Mouse (Mus musculus) stomach, embryonic 14.5 days (tissue): ENCODE data around the gene Atg16l1. TPM values are rescaled to one million over a fixed set of nuclear protein-coding genes. Genes with fewer than 3 reads are reported as not detected.

ENCODE experiments used
- ATAC-seq: fragments of 200-750 bp; cut with Nextera tagmentation; 2 replicates; pipeline ENCODE4 v1.8.0; 2017; ENCODE audit warnings: low read depth, moderate TSS enrichment; ENCODE audit not compliant: insufficient number of reproducible peaks, insufficient read depth, low FRiP score
- H3K27ac ChIP-seq: fragments of 300-500 bp; sonication (generic); 2 replicates; pipeline ENCODE4 v1.5.1; 2014; ENCODE audit warnings: mild to moderate bottlenecking, low read length, moderate library complexity, mixed read lengths
- H3K27me3 ChIP-seq: fragments of 300-500 bp; sonication (generic); 2 replicates; pipeline ENCODE4 v1.6.1; 2014; ENCODE audit warnings: low read length, control low read depth, mixed read lengths; ENCODE audit not compliant: control insufficient read depth, insufficient read depth
- H3K36me3 ChIP-seq: fragments of 300-500 bp; sonication (generic); 2 replicates; pipeline ENCODE4 v1.6.1; 2014; ENCODE audit warnings: mild to moderate bottlenecking, control low read depth, low read length, moderate library complexity, mixed read lengths; ENCODE audit not compliant: control insufficient read depth, insufficient read depth
- H3K4me1 ChIP-seq: fragments of 300-500 bp; sonication (generic); 2 replicates; pipeline ENCODE4 v1.6.1; 2014; ENCODE audit warnings: low read length, control low read depth, mixed read lengths; ENCODE audit not compliant: control insufficient read depth, insufficient read depth
- H3K4me2 ChIP-seq: fragments of 300-500 bp; sonication (generic); replicated peaks from 2 replicates; pipeline ENCODE4 v1.6.1; 2014; ENCODE audit warnings: low read depth, low read length, control low read depth
- H3K4me3 ChIP-seq: fragments of 300-500 bp; sonication (generic); 2 replicates; pipeline ENCODE4 v1.5.1; 2014; ENCODE audit warnings: low read depth, low read length, control low read depth
- H3K9ac ChIP-seq: fragments of 300-500 bp; sonication (generic); replicated peaks from 2 replicates; pipeline ENCODE4 v1.6.1; 2014; ENCODE audit warnings: low read depth, mild to moderate bottlenecking, control low read depth, low read length, moderate library complexity, mixed read lengths
- H3K9me3 ChIP-seq: fragments of 300-500 bp; sonication (generic); 2 replicates; pipeline ENCODE4 v1.6.1; 2016; ENCODE audit warnings: low read depth, low read length, control low read depth; ENCODE audit not compliant: control insufficient read depth
- WGBS: fragments of 180-500 bp; shearing (Covaris S2); extraction: QIAGEN DNeasy Blood & Tissue Kit; methylation state at CpG from one replicate; pipeline ENCODE4 v1.1.7; 2014; 5-methylcytosine and 5-hydroxymethylcytosine counted together
- polyA plus RNA-seq: library from polyadenylated mRNA; unstranded; fragments of >200 nt; fragmentation: Nextera tagmentation; extraction: Ambion mirVana; gene quantifications from 2 replicates; pipeline ENCODE4 v1.2.1, GENCODE M21; 2014

The Atg16l1 gene
- polyA plus RNA-seq, 1 experiment from 2014 or later: 36.1 TPM

- Histone ChIP-seq H3K36me3 (peaks cover 55% of the 10 kb centered on the region), H3K4me1 (no peaks in the 10 kb centered on the region), H3K9me3 (no peaks in the 10 kb centered on the region), H3K27me3 (no peaks in the 10 kb centered on the region), H3K4me2 (no peak overlapping the region), H3K9ac (no peak overlapping the region), H3K4me3 (no peak overlapping the region), H3K27ac (no peak overlapping the region; the same call in 1 of the 2 replicates)
- 65% methylated on average over 7 of the region's 7 CpGs for WGBS
- ATAC-seq: no peak
These were observed 30.6 kb downstream of the Atg16l1 start for GRCm38 (mm10) chr1:87786251-87786650.

DNA sequence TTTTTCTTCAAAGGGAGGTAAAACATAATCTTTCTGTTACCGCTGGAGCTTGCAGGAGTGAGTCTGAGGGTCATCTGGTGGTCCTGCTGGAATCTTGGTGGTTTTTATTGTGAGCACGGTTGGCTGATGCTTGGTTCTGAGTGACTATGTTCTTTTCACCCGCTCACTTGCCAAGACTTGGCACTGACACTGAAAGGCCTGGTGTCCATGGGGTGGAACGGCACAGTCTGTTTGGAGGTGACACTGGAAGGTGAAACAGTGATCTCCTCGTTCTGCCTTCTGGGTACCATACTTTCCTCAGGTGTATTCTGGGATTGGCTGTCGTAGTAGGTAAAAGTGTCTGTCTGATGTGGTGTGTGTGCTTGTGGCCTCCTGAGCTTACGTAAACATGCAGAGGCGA, 34.0 kb downstream of the Atg16l1 start:
- H3K4me1 ChIP-seq: no peaks in the 10 kb centered on the region
- H3K9ac ChIP-seq: no peak overlapping the region
- no peak for ATAC-seq
- 92% methylated on average over 8 of the region's 8 CpGs for WGBS
- no peaks in the 10 kb centered on the region for H3K27me3 ChIP-seq
- no peak overlapping the region for H3K4me2 ChIP-seq
- no peaks in the 10 kb centered on the region for H3K9me3 ChIP-seq
- H3K27ac ChIP-seq: no peak overlapping the region
- no peak overlapping the region for H3K4me3 ChIP-seq
- H3K36me3 ChIP-seq: peaks cover 46% of the 10 kb centered on the region

DNA sequence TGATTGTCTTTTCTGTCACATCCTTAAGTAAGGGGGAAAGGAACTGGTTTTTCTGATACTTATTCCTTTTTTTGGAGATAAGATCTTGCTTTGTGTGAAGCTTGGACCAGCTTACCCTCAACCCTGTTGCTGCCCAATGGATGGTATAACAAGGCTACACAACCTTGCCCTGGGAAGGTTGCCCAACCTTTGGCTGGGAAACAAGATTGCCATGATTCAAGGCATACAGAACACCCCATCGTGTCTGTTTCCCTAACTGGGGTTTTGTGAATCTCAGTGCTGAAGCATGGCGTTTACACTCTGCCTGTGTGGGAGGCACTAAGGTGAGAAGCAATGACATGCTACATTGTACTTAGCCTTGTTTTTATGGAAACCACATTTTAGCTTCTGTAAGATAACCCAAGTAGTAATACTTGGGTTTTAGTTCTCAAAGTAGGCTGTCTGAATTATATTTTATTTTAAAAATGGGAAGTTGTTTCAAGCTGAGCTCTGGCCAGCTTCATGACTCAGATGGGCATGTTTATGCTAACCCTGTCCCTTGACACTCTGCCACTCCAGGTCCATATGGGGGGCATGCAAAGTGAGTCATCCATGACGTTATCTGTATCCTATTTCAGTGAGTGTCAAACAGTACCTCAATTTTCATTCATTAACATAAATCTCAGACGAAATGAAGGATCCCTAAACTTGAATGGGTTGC, 36.9 kb downstream of the Atg16l1 start:
- H3K9me3 ChIP-seq: no peaks in the 10 kb centered on the region
- ATAC-seq: no peak
- 82% methylated on average over 4 of the region's 4 CpGs for WGBS
- no peak overlapping the region for H3K4me2 ChIP-seq
- no peak overlapping the region for H3K9ac ChIP-seq
- no peak overlapping the region for H3K4me3 ChIP-seq
- H3K27ac ChIP-seq: no peak overlapping the region
- H3K27me3 ChIP-seq: no peaks in the 10 kb centered on the region
- H3K4me1 ChIP-seq: no peaks in the 10 kb centered on the region
- peaks cover 36% of the 10 kb centered on the region for H3K36me3 ChIP-seq

GRCm38 (mm10) chr1:87793138-87793449, 37.4 kb downstream of the Atg16l1 start:
- H3K4me3 ChIP-seq: no peak overlapping the region
- no peaks in the 10 kb centered on the region for H3K27me3 ChIP-seq
- ATAC-seq: no peak
- no peaks in the 10 kb centered on the region for H3K4me1 ChIP-seq
- WGBS: 88% methylated on average over 6 of the region's 6 CpGs
- no peak overlapping the region for H3K4me2 ChIP-seq
- H3K36me3 ChIP-seq: peaks cover 33% of the 10 kb centered on the region
- H3K27ac ChIP-seq: no peak overlapping the region
- no peaks in the 10 kb centered on the region for H3K9me3 ChIP-seq
- H3K9ac ChIP-seq: no peak overlapping the region

GRCm38 (mm10) chr1:87797702-87798101, 42.0 kb downstream of the Atg16l1 start:
- no peak for ATAC-seq
- H3K9ac ChIP-seq: no peak overlapping the region
- WGBS: 77% methylated on average over 1 of the region's 1 CpGs
- H3K27me3 ChIP-seq: no peaks in the 10 kb centered on the region
- H3K9me3 ChIP-seq: no peaks in the 10 kb centered on the region
- H3K4me2 ChIP-seq: no peak overlapping the region
- no peak overlapping the region for H3K27ac ChIP-seq
- H3K4me3 ChIP-seq: no peak overlapping the region
- no peaks in the 10 kb centered on the region for H3K4me1 ChIP-seq
- peaks cover 6% of the 10 kb centered on the region for H3K36me3 ChIP-seq

GRCm38 (mm10) chr1:87798306-87798705, 42.6 kb downstream of the Atg16l1 start:
- Histone ChIP-seq H3K4me1 (no peaks in the 10 kb centered on the region), H3K36me3 (peaks cover 6% of the 10 kb centered on the region), H3K9me3 (no peaks in the 10 kb centered on the region), H3K4me2 (no peak overlapping the region), H3K9ac (no peak overlapping the region), H3K27me3 (no peaks in the 10 kb centered on the region), H3K27ac (no peak overlapping the region), H3K4me3 (no peak overlapping the region)
- WGBS: 86% methylated on average over 2 of the region's 2 CpGs
- no peak for ATAC-seq

GRCm38 (mm10) chr1:87803576-87803975, 47.9 kb downstream of the Atg16l1 start, which contains the start of gene Sag:
Gene Sag (plus strand): TSS chr1:87803680.
- no peaks in the 10 kb centered on the region for H3K27me3 ChIP-seq
- ATAC-seq: no peak
- H3K4me2 ChIP-seq: no peak within 1 kb of the TSS
- H3K4me1 ChIP-seq: no peaks in the 10 kb centered on the region
- H3K27ac ChIP-seq: no peak within 1 kb of the TSS
- no peaks in the 10 kb centered on the region for H3K9me3 ChIP-seq
- 66% methylated on average over 6 of the region's 6 CpGs for WGBS
- no peak within 1 kb of the TSS for H3K4me3 ChIP-seq
- no peak within 1 kb of the TSS for H3K9ac ChIP-seq
- H3K36me3 ChIP-seq: no peaks in the 10 kb centered on the region

DNA sequence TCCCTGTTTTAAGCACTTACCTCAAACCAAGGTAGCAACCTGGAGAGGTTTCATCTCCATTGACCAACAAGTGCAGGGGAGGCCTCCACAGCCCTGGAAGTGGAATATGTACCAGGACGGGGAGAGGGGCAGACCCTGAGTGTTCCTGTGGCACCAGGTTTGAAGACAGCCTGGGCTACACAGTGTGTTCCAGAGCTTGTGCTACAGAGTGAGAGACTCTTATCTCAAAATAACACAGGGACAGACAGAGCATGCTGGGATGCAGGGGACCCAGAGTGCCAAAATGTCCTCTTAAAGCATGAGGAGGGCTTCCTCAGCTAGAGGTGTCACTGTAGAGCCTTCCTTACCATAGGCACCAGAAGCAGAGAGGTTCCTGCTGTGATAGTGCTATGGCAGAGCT, 52.1 kb downstream of the Atg16l1 start:
- Histone ChIP-seq H3K4me3 (no peak overlapping the region), H3K27ac (no peak overlapping the region), H3K36me3 (no peaks in the 10 kb centered on the region), H3K4me2 (no peak overlapping the region), H3K9ac (no peak overlapping the region), H3K4me1 (no peaks in the 10 kb centered on the region), H3K27me3 (no peaks in the 10 kb centered on the region), H3K9me3 (no peaks in the 10 kb centered on the region)
- 79% methylated on average over 1 of the region's 1 CpGs for WGBS
- no peak for ATAC-seq

DNA sequence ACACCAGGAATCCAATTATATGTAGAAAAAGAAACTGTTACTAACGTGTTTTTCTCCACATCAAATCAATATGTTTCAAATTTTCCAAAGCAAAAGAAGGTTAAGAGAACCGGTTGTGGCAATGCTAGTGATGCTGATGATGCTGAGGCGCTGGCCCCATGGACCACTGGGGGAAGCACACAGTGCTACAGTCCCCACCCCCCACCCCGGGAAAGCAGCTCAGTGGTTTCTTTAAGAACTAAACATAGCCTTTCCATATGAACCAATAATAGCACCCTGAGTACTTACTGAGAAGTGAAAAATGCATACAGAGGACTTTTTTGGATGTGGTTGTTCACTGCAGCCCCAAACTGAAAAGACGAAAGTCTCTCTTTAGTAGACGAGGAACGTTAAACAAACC, 55.7 kb downstream of the Atg16l1 start:
- ATAC-seq: no peak
- Histone ChIP-seq H3K4me2 (no peak overlapping the region), H3K27me3 (no peaks in the 10 kb centered on the region), H3K4me1 (no peaks in the 10 kb centered on the region), H3K27ac (no peak overlapping the region), H3K9me3 (no peaks in the 10 kb centered on the region), H3K4me3 (no peak overlapping the region), H3K9ac (no peak overlapping the region), H3K36me3 (no peaks in the 10 kb centered on the region)
- 88% methylated on average over 7 of the region's 7 CpGs for WGBS
